Mouse (Mus musculus) gastrocnemius, postnatal 10 days (tissue): ENCODE measurements at regions not wholly inside any gene's neighbourhood (a gene's known extent, or its start where the extent isn't known, plus 50 kb on each side); places are given as distances from the start of the nearest gene placed in this dataset.

ENCODE experiments used
- DNase-seq: peaks from one replicate; pipeline ENCODE4 v3.0.0; 2021; ENCODE audit warnings: mixed read lengths

DNA sequence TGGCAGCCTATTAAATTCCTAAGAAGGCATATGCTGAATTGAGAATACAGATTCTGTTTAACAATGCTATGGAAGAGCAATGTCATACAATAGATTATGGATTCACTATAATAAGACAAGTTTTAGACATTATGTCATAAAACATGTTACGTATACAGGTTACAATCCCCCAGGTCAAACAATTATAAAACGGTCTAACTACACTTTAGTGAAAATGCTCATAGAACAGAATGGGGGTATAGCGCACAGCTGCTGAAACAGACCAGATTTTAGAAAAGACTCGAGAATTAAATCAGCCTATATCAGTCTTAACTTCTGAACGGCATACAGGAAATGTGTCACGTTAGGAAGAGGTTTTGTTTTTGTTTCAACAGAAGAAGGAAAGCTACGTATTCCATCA, 660.5 kb upstream of the Sel1l start:
- DNase-seq, result no peak

DNA sequence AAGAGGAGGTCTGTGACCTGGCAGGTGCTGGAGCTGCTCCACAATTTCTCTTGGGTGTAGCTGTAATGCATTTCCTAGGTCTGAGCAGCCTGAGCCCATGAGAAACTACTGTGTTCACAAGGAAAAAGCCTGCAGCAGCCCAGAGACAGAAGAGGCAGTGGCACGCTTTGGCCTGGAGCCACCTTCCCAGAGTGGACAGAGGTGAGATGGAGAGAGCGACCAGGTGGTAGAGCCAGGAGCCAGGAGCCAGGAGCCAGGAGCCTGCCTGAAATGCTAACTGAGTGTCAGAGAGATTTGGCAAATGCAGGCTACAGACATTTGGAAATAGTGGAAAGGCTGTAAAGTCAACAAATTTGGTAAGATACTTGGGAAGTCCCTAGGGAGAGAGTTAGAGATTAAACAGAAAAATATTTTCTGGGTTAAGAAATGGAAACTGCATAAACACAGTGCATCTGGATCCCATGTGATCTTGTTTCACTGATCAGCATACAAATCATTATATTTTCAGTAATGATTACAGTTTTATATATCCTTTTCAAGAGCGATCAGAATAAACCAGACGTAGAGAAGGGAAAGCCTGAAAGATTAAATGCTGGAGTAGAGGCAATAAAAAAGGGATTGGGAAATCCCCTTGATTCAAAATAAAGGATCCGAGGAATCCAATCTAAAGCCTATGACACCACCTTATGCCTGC, 660.0 kb upstream of the Sel1l start:
- DNase-seq, result no peak

DNA sequence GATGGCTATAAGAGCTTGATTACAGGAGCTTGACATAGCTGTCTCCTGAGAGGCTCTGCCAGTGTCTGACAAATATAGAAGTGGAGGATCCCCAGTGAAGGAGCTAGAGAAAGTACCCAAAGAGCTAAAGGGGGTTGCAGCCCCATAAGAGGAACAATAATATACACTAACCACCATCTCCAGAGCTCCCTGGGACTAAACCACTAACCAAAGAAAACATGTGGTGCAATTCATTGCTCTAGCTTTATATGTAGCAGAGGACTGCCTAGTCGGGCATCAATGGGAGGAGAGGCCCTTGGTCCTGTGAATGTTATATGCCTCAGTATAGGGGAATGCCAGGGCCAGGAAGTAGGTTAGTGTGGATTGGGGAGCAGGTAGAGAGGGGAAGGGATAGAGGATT, 635.0 kb upstream of the Sel1l start:
- no peak for DNase-seq

DNA sequence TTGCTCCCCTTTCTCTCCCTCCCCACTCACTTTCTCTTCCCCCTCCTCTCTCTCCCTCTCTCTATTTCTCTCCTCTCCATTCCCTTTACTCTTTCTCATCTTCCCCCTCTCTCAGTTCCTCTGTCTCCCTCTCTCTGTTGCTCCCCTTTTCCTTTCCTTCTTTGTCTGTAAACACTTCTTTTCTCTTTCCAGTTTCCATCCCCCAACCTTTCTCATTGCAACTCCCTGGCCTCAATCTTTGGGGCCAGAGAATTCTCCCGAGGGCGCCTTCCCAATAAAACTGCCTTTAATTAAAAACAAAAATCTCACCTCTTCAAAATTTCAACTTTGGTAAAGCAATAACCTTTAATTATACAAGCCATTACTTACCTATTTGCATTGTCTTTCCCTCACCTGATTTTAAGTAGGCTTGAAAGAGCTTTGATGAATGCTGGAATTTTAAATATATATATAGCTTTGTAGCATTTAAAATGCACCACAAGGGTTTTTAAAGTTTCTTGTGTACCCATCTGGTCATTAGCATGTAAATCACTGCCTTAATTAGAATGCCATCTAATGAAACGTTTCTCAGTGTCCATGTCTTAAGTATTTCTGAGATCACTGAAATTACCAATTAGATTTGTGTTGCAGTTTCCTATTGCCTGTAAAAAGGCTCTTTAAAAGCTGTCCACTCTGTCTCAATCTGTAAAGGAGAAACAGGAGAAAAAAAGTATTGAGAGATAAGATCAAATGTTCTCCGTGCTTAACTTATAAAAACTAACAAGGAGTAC, 625.5 kb upstream of the Sel1l start:
- no peak for DNase-seq

DNA sequence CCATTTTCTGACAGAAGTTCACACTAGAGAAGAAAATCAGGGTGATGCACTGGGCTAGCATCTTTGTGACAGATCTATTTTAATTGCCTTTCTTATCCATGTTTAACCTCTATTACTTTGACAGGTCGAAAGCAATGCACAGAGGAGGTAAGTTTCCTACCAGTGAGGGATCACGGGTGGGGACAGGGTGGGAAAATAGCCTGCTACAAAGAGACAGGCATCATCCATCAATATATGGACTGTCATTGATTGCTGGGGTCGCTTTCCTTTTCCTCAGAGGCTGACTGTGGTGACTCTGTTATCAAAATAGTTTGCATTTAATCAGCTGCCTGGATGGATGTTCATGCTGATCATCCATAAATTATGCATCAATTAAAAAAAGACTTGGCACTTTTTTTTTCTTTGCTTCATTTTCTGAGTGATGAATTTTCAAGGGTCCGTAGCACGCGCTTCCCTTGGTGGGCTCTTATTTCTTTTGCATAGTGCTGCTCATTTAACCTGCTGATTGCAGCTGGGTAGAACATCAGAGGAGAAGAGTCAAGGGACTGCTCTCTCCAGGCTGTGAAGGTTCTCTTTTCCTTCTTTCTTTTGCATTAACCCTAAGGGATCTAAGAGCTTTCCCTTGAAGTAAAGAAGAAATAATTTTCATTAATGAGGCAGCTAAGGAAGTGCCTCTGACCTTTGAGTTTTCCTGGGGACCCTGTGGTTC, 602.3 kb upstream of the Sel1l start:
- no peak for DNase-seq

DNA sequence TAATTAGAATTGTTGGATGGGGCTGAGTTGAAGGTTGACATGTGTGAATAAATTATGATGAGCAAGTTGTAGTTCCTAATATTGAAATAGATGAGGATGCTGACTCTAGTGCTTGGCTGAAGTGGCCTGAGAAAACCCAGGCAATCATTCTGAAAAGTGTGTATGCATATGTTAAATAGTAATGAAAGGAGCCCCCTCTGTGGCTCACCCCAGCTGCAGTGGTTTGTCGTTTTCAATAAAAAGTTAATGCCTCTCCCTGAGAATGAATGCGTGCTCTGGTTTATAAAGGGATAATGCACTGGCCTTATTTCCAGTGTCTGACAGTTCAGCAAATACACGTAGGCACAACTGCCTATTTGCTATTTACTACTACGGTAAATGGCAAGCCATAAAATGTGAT, 569.5 kb upstream of the Sel1l start:
- DNase-seq, result no peak

DNA sequence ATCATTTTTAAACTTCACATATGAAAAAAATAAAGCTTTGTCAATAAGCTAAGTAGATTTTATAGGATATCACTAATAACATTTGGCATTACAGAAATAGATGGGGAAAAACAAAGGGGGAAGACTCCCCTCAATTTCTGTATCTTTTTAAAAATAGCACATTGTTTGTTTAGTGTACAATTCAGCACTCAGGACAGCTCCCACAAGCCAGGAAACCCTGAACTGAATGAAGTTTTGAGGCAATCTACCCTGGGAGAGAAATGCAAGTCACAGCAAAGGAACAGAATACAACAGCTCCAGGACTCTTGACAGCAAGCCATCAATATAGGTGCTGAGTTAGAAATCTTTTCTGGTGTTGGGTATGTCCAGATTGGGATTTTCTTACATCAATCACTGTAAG, 556.5 kb upstream of the Sel1l start:
- DNase-seq, result no peak

DNA sequence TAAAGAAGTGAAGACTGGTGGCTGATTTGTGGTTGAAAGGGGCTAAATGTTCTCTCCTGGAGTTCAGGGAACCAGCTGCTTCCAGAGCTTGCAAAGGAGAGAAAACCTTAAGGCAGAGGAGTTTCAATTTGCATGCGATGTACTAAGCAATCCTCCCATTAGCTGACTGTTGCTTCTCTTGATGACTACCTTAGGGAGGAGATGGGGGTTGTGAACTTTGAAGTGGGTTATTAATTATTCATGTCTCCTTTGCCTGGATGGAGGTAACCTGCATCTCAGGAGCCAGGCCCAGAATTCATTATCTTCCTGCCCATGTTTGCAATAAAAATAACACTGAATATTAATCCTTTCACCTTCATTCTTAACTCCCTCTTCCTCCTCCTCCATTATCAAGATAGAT, 552.0 kb upstream of the Sel1l start:
- no peak for DNase-seq

DNA sequence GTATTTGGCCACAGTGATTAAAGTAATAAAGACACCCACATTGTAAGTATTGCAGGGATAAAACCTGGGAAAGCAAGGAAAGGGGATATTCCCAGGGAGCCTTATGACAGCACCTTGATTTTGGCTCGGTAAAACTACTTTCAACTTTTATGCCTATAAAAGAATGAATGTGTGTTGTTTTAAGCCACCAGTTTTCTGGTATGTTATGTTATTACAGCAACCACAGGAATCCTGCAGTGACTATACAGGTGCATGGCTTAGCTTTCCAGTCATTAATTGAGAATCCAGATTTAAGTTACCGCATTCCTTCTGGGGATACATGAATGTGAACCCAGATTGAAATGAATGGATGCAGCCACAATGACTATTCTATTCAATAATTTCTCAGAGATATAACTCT, 537.2 kb upstream of the Sel1l start:
- DNase-seq, result no peak

DNA sequence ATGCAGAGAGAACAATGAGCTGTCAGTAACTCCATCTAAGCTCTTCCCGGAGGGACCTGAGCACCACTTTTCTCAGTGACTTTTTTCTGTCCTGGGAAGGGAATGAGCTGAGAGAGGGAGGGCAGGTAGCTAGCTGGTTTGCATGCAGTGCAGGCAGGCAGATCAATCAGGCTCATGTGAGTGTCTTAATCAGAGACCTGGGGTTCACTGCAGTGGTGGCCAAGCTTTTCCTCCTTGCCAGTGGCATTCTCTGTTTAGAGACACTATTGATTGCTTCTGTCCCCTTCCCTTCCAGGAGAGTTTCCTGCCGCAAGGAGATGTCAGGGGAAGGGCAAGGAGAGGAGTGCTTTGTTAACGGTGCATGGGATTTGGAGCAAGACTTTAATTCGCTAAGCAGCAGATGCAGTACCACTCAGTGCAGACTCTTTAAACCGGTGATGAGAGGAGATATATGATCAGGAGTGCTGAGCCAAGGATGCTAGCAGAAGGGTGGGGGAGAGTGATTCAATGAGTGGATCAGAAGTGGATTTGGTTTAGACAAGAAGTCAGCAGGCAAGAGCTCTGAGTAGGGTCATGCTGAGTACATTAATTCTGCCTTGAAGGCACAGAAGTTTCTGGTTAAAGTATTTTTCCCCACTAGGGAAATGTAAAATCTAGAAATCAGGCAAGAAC, 535.4 kb upstream of the Sel1l start:
- no peak for DNase-seq

DNA sequence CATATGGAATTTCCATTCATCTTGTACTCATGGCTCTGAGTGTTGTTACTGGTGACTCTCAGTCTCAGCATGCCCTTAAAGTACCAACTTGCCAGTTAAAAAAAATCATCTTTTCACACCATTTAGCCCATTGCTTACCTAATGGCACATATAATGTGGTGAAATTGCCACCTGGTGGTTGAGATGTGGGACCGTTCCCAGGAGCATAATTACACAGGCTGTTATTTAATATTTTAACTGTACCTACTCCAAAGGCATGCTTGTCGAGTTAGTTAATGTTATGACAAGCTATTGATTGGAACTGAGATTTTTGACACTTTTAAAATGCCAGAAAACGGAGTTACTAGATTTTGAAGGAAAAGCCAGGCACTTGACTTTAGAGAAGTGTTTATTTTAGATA, 530.2 kb upstream of the Sel1l start:
- DNase-seq, result no peak

DNA sequence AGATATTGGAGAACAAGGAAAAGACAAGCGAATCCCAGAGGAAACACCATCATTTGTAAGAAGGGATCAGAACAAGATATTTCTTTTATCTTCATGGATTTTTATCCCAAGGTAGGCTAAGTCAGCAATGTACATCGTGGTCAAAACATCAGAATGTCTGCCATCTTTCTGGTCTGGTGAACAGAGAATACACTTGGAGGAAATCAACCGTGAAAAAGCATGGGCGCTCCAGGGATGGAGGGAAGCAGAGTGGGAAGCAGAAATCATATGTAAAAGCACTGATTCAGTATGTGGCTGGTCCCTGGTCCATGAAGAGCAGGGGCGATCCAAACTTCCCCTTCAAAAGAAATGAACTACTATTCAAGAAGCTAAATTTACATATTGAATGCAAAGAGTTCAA, 517.0 kb upstream of the Sel1l start:
- no peak for DNase-seq

DNA sequence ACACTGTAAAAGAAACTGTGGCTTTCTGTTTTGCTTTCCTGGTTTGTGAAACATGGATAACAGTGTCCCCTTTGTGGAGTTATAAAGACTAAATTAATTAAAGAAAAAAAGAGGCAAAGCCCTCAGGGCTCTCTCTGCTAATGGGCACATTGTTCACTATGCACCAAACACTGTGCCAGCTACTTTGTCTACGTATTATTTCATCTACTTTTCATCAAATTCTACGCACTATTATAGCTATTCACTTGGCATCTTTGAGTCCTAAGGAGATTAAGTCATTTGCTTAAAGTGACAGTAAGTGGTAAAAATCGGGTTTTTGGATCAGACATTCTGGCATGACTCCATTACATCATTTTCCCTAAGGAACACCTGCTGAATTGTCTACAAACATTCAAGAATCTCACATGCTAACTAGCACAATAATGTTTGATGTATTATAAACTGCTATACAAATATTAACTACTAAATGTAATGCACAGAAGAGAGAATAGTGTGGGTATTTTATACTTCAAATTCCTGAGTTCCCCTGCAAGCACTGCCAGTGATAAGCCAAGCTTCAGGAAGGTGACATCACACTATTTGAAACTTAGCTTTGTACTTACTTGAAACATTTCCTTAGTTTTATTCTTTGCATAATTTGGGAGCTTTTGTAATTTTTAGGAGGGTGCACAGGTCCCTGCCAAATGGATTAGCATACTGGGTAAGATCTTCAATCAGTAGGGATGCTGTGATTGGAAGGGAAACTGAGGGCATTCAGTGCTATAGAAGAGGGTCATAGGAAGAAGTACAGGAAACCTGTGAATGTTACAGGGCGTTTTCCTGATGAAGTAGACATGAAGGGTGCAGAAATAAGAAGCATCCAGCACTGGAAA, 504.7 kb upstream of the Sel1l start:
- no peak for DNase-seq

DNA sequence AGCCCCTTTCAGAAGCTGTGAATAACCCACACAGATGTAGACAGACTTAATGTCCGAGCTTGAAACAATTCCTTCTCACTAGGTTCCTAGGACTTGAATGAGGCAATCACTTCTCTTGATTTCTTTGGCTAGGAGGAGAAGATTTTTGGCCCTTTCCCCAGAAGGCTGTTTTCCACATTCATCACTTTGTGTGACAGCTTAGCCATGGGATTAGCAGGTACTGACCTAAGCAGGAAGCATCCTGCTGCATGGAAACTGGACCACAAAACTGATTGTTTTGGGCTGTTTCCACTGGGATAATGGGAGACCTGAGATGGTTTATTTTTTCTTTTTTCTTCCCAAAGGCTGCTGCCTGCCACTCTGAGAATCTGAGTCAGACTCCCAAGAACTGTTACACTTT, 469.3 kb upstream of the Sel1l start:
- no peak for DNase-seq

DNA sequence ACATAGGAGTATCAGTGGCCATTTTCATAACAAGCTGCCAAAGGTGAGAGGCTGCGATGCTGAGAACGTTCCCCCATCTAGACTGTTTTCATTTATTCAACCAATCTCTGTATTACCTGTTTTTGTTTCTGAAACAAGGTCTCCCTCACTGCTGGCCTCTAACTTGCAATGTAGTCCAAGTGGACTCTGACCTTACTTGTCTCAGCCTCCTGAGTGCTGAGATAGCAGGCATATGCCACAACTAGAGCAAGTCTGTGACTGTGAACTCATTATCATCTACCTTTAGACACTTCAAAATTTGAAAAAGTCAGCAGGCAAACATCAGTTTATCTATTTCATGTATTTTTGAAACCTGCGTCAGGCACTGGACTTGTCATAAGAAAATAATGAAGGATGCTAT, 468.7 kb upstream of the Sel1l start:
- DNase-seq, result no peak

DNA sequence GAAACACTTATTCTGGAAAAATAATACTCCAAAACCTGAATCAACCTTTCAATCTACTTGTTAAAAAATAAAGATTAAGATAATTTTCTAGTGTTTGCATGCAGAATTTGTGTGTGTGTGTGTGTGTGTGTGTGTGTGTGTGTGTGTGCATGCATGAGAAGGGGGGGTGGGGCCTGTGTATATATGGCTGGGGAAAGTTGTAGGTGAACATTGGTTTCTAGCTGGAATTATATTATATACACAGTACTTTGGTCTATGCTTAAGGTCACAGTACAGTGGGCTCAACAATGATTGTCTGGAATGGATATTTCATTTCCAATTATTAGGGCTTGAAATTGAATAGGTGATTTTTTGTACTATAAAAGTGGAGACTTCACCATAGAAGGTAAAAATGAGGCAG, 467.3 kb upstream of the Sel1l start:
- no peak for DNase-seq

DNA sequence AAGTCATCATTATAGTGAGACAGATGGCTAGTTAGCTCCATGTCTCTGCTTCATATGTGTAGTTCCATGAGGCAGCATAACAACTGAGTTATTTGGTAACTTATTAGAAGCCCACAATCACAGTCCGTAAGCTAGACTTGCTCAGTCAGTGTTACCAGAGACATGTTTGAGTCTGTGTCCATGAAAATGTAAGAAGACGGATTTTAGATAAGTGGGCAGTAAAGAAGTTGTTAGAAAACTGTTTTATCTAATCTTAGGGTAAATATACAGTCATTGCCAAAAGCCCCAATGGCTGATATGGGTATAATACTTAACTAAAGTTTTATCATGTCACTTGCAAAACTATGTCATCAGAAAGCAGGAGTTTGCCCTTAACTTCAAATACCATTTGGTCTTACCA, 466.9 kb upstream of the Sel1l start:
- DNase-seq, result no peak

DNA sequence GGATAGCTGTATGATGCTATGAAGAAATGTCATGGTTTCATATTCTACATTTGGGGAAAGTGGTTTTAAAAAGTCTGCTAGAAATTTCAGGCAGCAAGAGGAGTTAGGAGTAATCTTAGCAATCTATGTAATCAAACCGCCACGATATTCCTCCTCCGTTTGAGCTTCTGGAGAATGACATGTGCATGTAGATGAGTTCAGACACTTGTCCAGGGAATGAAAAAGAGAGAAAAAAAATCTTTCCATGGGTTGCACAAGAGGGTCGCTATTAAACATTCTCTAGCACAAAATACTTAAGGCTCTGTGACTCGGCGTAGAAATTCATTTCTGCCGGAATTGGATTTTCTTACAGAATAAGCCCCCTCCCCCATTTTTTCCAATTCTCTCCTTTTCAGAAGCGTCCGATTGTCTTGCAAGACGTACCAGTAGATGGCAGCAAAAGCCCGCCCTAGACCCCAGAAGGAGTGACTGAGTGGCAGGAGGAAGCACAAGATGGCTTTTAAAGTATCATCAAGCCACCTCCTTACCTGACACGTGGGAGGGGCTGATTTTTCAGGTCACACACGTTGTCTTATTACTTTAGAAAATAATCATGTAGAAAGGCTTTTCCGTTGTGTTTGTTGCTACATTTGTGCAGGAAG, 454.1 kb upstream of the Sel1l start:
- DNase-seq, result peak; percentile 38

DNA sequence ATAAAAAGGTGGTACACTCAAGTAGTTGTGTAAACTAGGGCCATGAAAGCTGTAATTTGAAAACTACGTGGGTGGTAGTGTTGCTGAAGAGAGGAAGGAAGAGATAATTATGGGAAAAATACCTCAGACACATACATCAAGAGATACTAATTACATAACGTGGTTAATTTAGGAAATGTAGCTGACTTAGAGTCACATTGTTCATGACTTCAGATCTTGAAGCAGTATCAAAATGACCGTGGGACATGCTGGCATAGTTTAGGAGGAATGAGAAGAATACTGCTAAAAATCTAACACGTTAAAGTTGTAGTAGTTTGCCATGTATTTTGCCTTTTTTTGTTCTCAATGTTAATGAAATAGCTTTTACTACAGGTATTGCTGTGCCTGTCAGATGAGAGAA, 445.9 kb upstream of the Sel1l start:
- no peak for DNase-seq

DNA sequence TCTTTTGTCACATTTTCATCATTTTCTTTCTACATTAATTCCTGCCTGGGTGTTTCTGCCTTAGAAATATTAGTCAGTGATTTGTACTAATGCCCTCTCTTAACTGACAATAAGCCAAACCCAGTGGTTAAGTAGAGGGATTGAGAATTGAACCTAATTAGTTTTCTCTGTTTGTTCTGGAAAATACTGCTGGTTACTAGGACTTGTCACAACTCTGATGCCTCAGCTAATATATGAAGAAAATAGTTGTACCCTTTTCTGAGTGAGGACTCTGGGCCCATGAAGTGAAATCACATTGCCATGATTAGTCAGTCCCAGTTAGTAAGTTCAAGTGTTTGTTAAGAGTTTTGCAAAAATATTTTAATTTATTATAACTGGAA, 444.4 kb upstream of the Sel1l start:
- no peak for DNase-seq
